Mouse (Mus musculus) gastrocnemius, postnatal 4 days (tissue): ENCODE results near the gene Hnrnpl. TPM values are rescaled to one million over a fixed set of nuclear protein-coding genes. Genes with fewer than 3 reads are reported as not detected.

Experiments
- DNase-seq, 2 experiments: peaks; one replicate each; pipeline ENCODE4 v3.0.0; 2021 to 2022; ENCODE audit warnings: low spot score in 2 of 2, mixed read lengths in 2 of 2
- long read RNA-seq, 2 experiments: library from polyadenylated mRNA; stranded (forward); transcript quantifications; one replicate each; pipeline ENCODE4 v2.0.0; 2021
- total RNA-seq, 2 experiments: library from RNA; stranded (reverse); gene quantifications; 2 replicates each; pipeline ENCODE4 v1.2.3; 2021

The Hnrnpl gene
- total RNA-seq, result 100 to 1,000 TPM; 369 to 382 TPM
- long read RNA-seq, experiment 1, transcript Hnrnpl-201 (13 exons, 2,142 nt), result major isoform, 149 of 223 reads
- long read RNA-seq, experiment 1, transcript Hnrnpl-209 (12 exons, 2,180 nt), result minor isoform, 17 of 223 reads
- long read RNA-seq, experiment 1, partial matches to known transcripts, result 37 of 223 reads
- long read RNA-seq, experiment 1, other reads (novel, unspliced or antisense), result 16 of 223 reads
- long read RNA-seq, experiment 2, transcript Hnrnpl-201 (13 exons, 2,142 nt), result major isoform, 158 of 248 reads
- long read RNA-seq, experiment 2, transcript Hnrnpl-209 (12 exons, 2,180 nt), result minor isoform, 26 of 248 reads
- long read RNA-seq, experiment 2, transcript Hnrnpl-202 (13 exons, 1,898 nt), result minor isoform, 5 of 248 reads
- long read RNA-seq, experiment 2, partial matches to known transcripts, result 39 of 248 reads
- long read RNA-seq, experiment 2, other reads (novel, unspliced or antisense), result 16 of 248 reads

- peak; percentile 59 to 81 for DNase-seq
Observed at GRCm38 (mm10) chr7:28808221-28808941, at the start of gene Hnrnpl. TSS of gene Hnrnpl (plus strand) at chr7:28808541.

GRCm38 (mm10) chr7:28758623-28759022 lies 49.7 kb upstream of the Hnrnpl start:
- DNase-seq, result no peak

GRCm38 (mm10) chr7:28761907-28762306 lies 46.4 kb upstream of the Hnrnpl start:
- no peak for DNase-seq

GRCm38 (mm10) chr7:28765211-28765610 lies 43.1 kb upstream of the Hnrnpl start:
- no peak for DNase-seq

GRCm38 (mm10) chr7:28766173-28766879 lies 42.0 kb upstream of the Hnrnpl start, which contains the start of gene Sirt2:
TSS of gene Sirt2 (plus strand) at chr7:28766735.
- peak; percentile 89 to 94 for DNase-seq

- DNase-seq, result no peak
Observed at GRCm38 (mm10) chr7:28766910-28767309, 41.4 kb upstream of the Hnrnpl start.

GRCm38 (mm10) chr7:28767462-28767965 lies 40.8 kb upstream of the Hnrnpl start, which contains the start of gene Nfkbib:
TSS of gene Nfkbib (minus strand) at chr7:28767512.
- DNase-seq, result no peak

GRCm38 (mm10) chr7:28769414-28769958 lies 38.9 kb upstream of the Hnrnpl start:
- no peak for DNase-seq

- no peak for DNase-seq
Observed at GRCm38 (mm10) chr7:28770309-28770708, 38.0 kb upstream of the Hnrnpl start.

GRCm38 (mm10) chr7:28771867-28772266 lies 36.5 kb upstream of the Hnrnpl start:
- DNase-seq, result peak in 1 of 2 experiments; percentile 42

- no peak for DNase-seq
Observed at GRCm38 (mm10) chr7:28773163-28773562, 35.2 kb upstream of the Hnrnpl start.

GRCm38 (mm10) chr7:28774164-28774563 lies 34.2 kb upstream of the Hnrnpl start:
- no peak for DNase-seq

GRCm38 (mm10) chr7:28775129-28775528 lies 33.2 kb upstream of the Hnrnpl start:
- no peak for DNase-seq

GRCm38 (mm10) chr7:28778825-28779224 lies 29.5 kb upstream of the Hnrnpl start:
- DNase-seq, result no peak

- peak; percentile 85 to 92 for DNase-seq
Observed at GRCm38 (mm10) chr7:28780067-28780658, 28.2 kb upstream of the Hnrnpl start.

GRCm38 (mm10) chr7:28780857-28781256 lies 27.5 kb upstream of the Hnrnpl start:
- DNase-seq, result no peak

GRCm38 (mm10) chr7:28781261-28781663 lies 27.1 kb upstream of the Hnrnpl start:
- no peak for DNase-seq

- DNase-seq, result no peak
Observed at GRCm38 (mm10) chr7:28785161-28785560, 23.2 kb upstream of the Hnrnpl start.

- no peak for DNase-seq
Observed at GRCm38 (mm10) chr7:28787884-28788283, 20.5 kb upstream of the Hnrnpl start.
